Mouse (Mus musculus): ENCODE measurements around the gene Pex1. TPM values are rescaled to one million over a fixed set of nuclear protein-coding genes. Genes with fewer than 3 reads are reported as not detected.

Pex1 gene
- not detected in 2 replicates for polyA plus RNA-seq (2012; ENCODE audit: insufficient read depth, insufficient read length, low replicate concordance, missing spikeins)

- TF ChIP-seq CTCF (IDR thresholded peaks at IDR 0.05; ENCODE audit: insufficient read depth, low read depth, low read length), result 0 out of 2 replicates have a peak, but pooled peaks have one; percentile 5
- 0 out of 2 replicates have a peak, but pooled peaks have one; percentile 9 for TF ChIP-seq POLR2A (IDR thresholded peaks at IDR 0.05; ENCODE audit: insufficient read depth, low read depth, low read length)
- Histone ChIP-seq H3K27ac (ENCODE audit: insufficient read depth, low read depth, low read length) (peak within 1 kb of the TSS; percentile 60), H3K4me3 (ENCODE audit: insufficient read depth, low read depth, low read length) (peak within 1 kb of the TSS; percentile 89), H3K4me1 (ENCODE audit: control insufficient read depth, insufficient read depth, low read length) (peaks cover 8% of the 10 kb centered on the region)
- WGBS, result under 1% methylated on average over 50 of the region's 50 CpGs
These were observed at the start of gene Pex1 for GRCm38 (mm10) chr5:3595693-3596398. Gene Pex1 (plus strand): TSS chr5:3596066.

DNA sequence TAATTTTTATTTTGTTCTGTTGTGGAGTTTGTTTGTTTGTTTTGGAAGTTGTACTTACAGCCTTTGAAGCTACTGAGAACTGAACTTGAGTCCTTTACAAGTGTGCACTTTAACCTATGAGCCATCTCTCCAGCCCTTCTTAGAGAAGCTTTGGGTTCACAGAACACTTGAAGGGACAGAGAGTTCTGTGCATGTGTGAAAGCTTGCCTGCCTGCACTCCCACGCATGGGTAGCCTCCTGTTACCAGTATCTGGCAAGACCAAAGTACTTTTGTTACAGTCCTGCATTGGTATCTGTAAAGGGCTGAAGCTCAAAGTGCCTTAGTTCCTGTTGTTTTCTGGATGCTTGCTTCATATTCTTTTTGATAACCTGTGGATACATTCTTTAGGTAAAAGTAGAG, 49.6 kb upstream of the Pex1 start:
- 0 out of 2 replicates have a peak, but pooled peaks cover 2% of the 10 kb centered on the region for H3K4me1 ChIP-seq (ENCODE audit: control insufficient read depth, insufficient read depth, low read length)
- 70% methylated on average over 1 of the region's 1 CpGs for WGBS
- H3K27ac ChIP-seq (ENCODE audit: insufficient read depth, low read depth, low read length), result no peak overlapping the region
- TF ChIP-seq CTCF (IDR thresholded peaks at IDR 0.05; ENCODE audit: insufficient read depth, low read depth, low read length), result no peak
- TF ChIP-seq POLR2A (IDR thresholded peaks at IDR 0.05; ENCODE audit: insufficient read depth, low read depth, low read length), result no peak
- no peak overlapping the region for H3K4me3 ChIP-seq (ENCODE audit: insufficient read depth, low read depth, low read length)

- no peak overlapping the region for H3K4me3 ChIP-seq (ENCODE audit: insufficient read depth, low read depth, low read length)
- whole genome bisulfite sequencing, result 96% methylated on average over 1 of the region's 1 CpGs
- no peaks in the 10 kb centered on the region for H3K4me1 ChIP-seq (ENCODE audit: control insufficient read depth, insufficient read depth, low read length)
- H3K27ac ChIP-seq (ENCODE audit: insufficient read depth, low read depth, low read length), result no peak overlapping the region
- TF ChIP-seq POLR2A (IDR thresholded peaks at IDR 0.05; ENCODE audit: insufficient read depth, low read depth, low read length), result no peak
- no peak for TF ChIP-seq CTCF (IDR thresholded peaks at IDR 0.05; ENCODE audit: insufficient read depth, low read depth, low read length)
These were observed 44.4 kb upstream of the Pex1 start for GRCm38 (mm10) chr5:3551481-3551880.

DNA sequence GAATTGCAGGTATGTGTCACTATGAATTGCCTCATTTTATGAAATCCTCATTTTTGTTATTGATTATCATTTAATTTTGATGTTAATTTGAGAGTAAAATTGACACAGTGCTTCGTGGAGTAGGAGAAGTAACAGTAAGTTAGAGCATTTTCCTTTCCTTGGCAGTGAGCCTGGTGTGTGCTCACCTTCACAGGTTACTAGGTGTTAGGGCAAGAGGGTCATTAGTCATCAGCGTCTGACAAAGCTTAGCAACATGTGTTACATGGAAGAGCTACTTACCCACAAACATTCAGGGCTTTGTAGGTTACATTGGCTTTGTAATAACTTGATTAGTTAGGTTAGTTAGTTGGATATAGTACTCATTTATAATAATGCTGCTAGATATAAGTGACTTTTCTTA, 41.7 kb upstream of the Pex1 start:
- no peaks in the 10 kb centered on the region for H3K4me1 ChIP-seq (ENCODE audit: control insufficient read depth, insufficient read depth, low read length)
- H3K27ac ChIP-seq (ENCODE audit: insufficient read depth, low read depth, low read length), result no peak overlapping the region
- no peak overlapping the region for H3K4me3 ChIP-seq (ENCODE audit: insufficient read depth, low read depth, low read length)
- TF ChIP-seq POLR2A (IDR thresholded peaks at IDR 0.05; ENCODE audit: insufficient read depth, low read depth, low read length) (no peak), CTCF (IDR thresholded peaks at IDR 0.05; ENCODE audit: insufficient read depth, low read depth, low read length) (no peak)
- 88% methylated on average over 2 of the region's 2 CpGs for WGBS

DNA sequence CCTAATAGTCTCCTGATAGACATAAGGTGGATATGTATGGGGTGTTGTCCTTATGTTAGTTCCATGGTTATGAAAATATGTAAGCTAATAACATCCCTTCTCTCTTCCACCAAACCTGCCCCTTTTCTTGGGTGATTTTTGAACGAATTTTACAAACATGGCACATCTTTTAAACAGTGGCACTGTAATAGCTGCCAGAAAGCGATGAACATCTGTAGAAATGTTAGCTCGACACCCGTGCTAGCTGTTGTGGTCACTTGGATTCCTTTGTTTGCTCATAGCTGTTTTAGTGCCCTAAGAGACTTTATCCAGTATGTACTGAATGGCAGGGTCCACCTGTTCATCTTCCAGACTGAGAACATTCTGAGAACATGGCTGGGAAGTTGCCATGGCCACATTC, 24.6 kb upstream of the Pex1 start, which contains the start of gene 1700109H08Rik:
TSS of gene 1700109H08Rik (plus strand) at position 301 of the 400 bp plus-strand sequence.
- no peak within 1 kb of the TSS for H3K27ac ChIP-seq (ENCODE audit: insufficient read depth, low read depth, low read length)
- H3K4me3 ChIP-seq (ENCODE audit: insufficient read depth, low read depth, low read length), result no peak within 1 kb of the TSS
- WGBS, result 93% methylated on average over 4 of the region's 4 CpGs
- H3K4me1 ChIP-seq (ENCODE audit: control insufficient read depth, insufficient read depth, low read length), result no peaks in the 10 kb centered on the region
- TF ChIP-seq POLR2A (IDR thresholded peaks at IDR 0.05; ENCODE audit: insufficient read depth, low read depth, low read length) (no peak), CTCF (IDR thresholded peaks at IDR 0.05; ENCODE audit: insufficient read depth, low read depth, low read length) (no peak)

DNA sequence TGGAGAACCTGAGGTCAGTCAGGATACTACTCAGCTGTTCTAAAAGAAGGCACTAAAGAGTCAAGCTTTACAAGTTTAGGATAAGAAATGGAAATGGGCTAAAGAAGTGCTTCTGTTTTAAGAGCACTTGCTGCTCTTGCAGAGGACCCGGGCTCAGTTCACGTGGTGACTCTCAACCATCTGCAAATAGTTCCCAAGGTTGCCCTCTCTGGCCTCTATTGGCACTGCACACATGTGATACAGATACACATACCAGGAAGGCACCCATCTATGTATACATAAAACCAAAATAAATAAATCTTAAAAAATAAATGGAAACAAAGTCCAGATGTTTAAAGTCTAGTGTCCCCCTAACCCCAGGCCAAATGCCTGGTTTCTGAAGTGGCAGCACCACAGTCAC, 21.0 kb upstream of the Pex1 start:
- Histone ChIP-seq H3K4me1 (ENCODE audit: control insufficient read depth, insufficient read depth, low read length) (no peaks in the 10 kb centered on the region), H3K4me3 (ENCODE audit: insufficient read depth, low read depth, low read length) (no peak overlapping the region), H3K27ac (ENCODE audit: insufficient read depth, low read depth, low read length) (no peak overlapping the region)
- WGBS, result 98% methylated on average over 2 of the region's 2 CpGs
- TF ChIP-seq CTCF (IDR thresholded peaks at IDR 0.05; ENCODE audit: insufficient read depth, low read depth, low read length) (no peak), POLR2A (IDR thresholded peaks at IDR 0.05; ENCODE audit: insufficient read depth, low read depth, low read length) (no peak)

- Histone ChIP-seq H3K27ac (ENCODE audit: insufficient read depth, low read depth, low read length) (no peak overlapping the region), H3K4me1 (ENCODE audit: control insufficient read depth, insufficient read depth, low read length) (no peaks in the 10 kb centered on the region), H3K4me3 (ENCODE audit: insufficient read depth, low read depth, low read length) (no peak overlapping the region)
- WGBS, result 91% methylated on average over 2 of the region's 2 CpGs
- TF ChIP-seq CTCF (IDR thresholded peaks at IDR 0.05; ENCODE audit: insufficient read depth, low read depth, low read length) (no peak), POLR2A (IDR thresholded peaks at IDR 0.05; ENCODE audit: insufficient read depth, low read depth, low read length) (no peak)
These were observed 17.9 kb upstream of the Pex1 start for GRCm38 (mm10) chr5:3577939-3578338.

DNA sequence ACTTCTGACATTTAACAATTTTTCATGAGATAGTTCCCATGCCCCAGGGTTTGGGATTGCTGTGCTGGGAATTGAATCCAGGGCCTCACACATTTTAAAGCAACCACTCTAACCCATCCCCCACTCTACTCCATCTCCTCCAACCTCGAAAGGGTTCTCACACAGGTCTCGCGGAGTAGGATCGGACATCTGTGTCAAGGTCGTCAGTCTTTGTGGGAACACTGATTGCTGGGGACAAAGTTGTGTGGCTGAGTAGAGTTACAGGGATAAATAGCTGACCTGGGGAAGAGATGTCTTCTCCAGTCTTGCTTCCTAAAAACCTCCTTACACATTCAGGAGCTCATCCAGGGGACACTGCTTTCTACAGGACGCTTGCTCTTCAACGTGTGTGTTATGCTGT, 16.8 kb upstream of the Pex1 start:
- Histone ChIP-seq H3K27ac (ENCODE audit: insufficient read depth, low read depth, low read length) (no peak overlapping the region), H3K4me1 (ENCODE audit: control insufficient read depth, insufficient read depth, low read length) (no peaks in the 10 kb centered on the region), H3K4me3 (ENCODE audit: insufficient read depth, low read depth, low read length) (no peak overlapping the region)
- WGBS, result 97% methylated on average over 7 of the region's 7 CpGs
- TF ChIP-seq CTCF (IDR thresholded peaks at IDR 0.05; ENCODE audit: insufficient read depth, low read depth, low read length) (no peak), POLR2A (IDR thresholded peaks at IDR 0.05; ENCODE audit: insufficient read depth, low read depth, low read length) (no peak)

GRCm38 (mm10) chr5:3596399-3596766, 517 bp downstream of the Pex1 start, which contains the start of gene Rbm48:
Gene Rbm48 (minus strand): TSS chr5:3596585.
- TF ChIP-seq CTCF (IDR thresholded peaks at IDR 0.05; ENCODE audit: insufficient read depth, low read depth, low read length), result peak; percentile 42; the same call in 1 of the 2 replicates
- no peak for TF ChIP-seq POLR2A (IDR thresholded peaks at IDR 0.05; ENCODE audit: insufficient read depth, low read depth, low read length)
- peaks cover 8% of the 10 kb centered on the region for H3K4me1 ChIP-seq (ENCODE audit: control insufficient read depth, insufficient read depth, low read length)
- under 1% methylated on average over 31 of the region's 31 CpGs for WGBS
- peak within 1 kb of the TSS; percentile 89 for H3K4me3 ChIP-seq (ENCODE audit: insufficient read depth, low read depth, low read length)
- H3K27ac ChIP-seq (ENCODE audit: insufficient read depth, low read depth, low read length), result peak within 1 kb of the TSS; percentile 60
